Mouse (Mus musculus) MEL (cell line): Measurements from ENCODE around the gene Nde1. TPM values are rescaled to one million over a fixed set of nuclear protein-coding genes. Genes with fewer than 3 reads are reported as not detected.

Experiments used
- DNase-seq: peaks from one replicate; pipeline ENCODE4 v3.0.0; 2011; ENCODE audit warnings: low read depth, low spot score
- H3K27ac ChIP-seq: 2 replicates; pipeline ENCODE4 v1.5.1; 2012; ENCODE audit warnings: low read depth, mild to moderate bottlenecking, control low read depth, low read length, moderate library complexity; ENCODE audit not compliant: control insufficient read depth
- H3K27me3 ChIP-seq, 2 experiments: fragments of 150-350 bp in 1 of 2; sonication (generic) in 1 of 2; 2 replicates each; pipeline ENCODE4 v1.6.1; 2012; ENCODE audit warnings: low read length in 2 of 2, mild to moderate bottlenecking in 2 of 2, improper control_type of control experiment in 1 of 2, moderate library complexity in 1 of 2; ENCODE audit not compliant: insufficient read depth in 2 of 2, control insufficient read depth in 1 of 2
- H3K36me3 ChIP-seq, 2 experiments: 2 replicates each; pipeline ENCODE4 v1.6.1; 2012 to 2014; ENCODE audit warnings: low read length in 2 of 2, improper control_type of control experiment in 1 of 2, inconsistent platforms in 1 of 2, mild to moderate bottlenecking in 1 of 2; ENCODE audit not compliant: insufficient read depth in 2 of 2, control insufficient read depth in 1 of 2
- H3K4me1 ChIP-seq, 2 experiments: fragments of 150-350 bp in 1 of 2; sonication (generic) in 1 of 2; 2 replicates each; pipeline ENCODE4 v1.6.1; 2012; ENCODE audit warnings: low read length in 2 of 2, improper control_type of control experiment in 1 of 2, mild to moderate bottlenecking in 1 of 2; ENCODE audit not compliant: insufficient read depth in 2 of 2, control insufficient read depth in 1 of 2
- H3K4me3 ChIP-seq, 2 experiments: fragments of 150-350 bp in 1 of 2; sonication (generic) in 1 of 2; 2 replicates each; pipeline ENCODE4 v1.5.1; 2012; ENCODE audit warnings: low read depth in 2 of 2, low read length in 2 of 2, mild to moderate bottlenecking in 2 of 2, moderate library complexity in 2 of 2, control low read depth in 1 of 2, improper control_type of control experiment in 1 of 2; ENCODE audit not compliant: control insufficient read depth in 1 of 2, insufficient read depth in 1 of 2
- H3K79me2 ChIP-seq: 2 replicates; pipeline ENCODE4 v1.6.1; 2012; ENCODE audit warnings: mild to moderate bottlenecking, low read length, moderate library complexity; ENCODE audit not compliant: control insufficient read depth, poor library complexity, insufficient read depth
- H3K9ac ChIP-seq: 2 replicates; pipeline ENCODE4 v1.6.1; 2012; ENCODE audit warnings: low read depth, mild to moderate bottlenecking, control low read depth, low read length, moderate library complexity; ENCODE audit not compliant: control insufficient read depth, poor library complexity, severe bottlenecking
- H3K9me3 ChIP-seq: fragments of 150-350 bp; sonication (generic); replicated peaks from 2 replicates; pipeline ENCODE4 v1.6.1; 2012; ENCODE audit warnings: mild to moderate bottlenecking, low read length, improper control_type of control experiment, moderate library complexity; ENCODE audit not compliant: insufficient read depth
- BHLHE40 ChIP-seq: IDR thresholded peaks from 2 replicates; pipeline ENCODE4 v1.6.1; 2012; ENCODE audit warnings: low read depth, mild to moderate bottlenecking, inconsistent platforms, low read length, improper control_type of control experiment, borderline replicate concordance
- CHD2 ChIP-seq: IDR thresholded peaks from 2 replicates; pipeline ENCODE4 v1.6.1; 2011; ENCODE audit warnings: low read length, improper control_type of control experiment
- CTCF ChIP-seq, 3 experiments: IDR thresholded peaks in 2 of 3; conservative IDR thresholded peaks in 1 of 3; 2 replicates each; pipeline ENCODE4 v1.5.1; 2011 to 2012; ENCODE audit warnings: low read length in 3 of 3, low read depth in 2 of 3, mild to moderate bottlenecking in 2 of 3, improper control_type of control experiment in 1 of 3, inconsistent platforms in 1 of 3, mixed read lengths in 1 of 3, moderate library complexity in 1 of 3; ENCODE audit not compliant: control insufficient read depth in 1 of 3, insufficient read depth in 1 of 3, poor library complexity in 1 of 3, severe bottlenecking in 1 of 3
- E2F4 ChIP-seq: IDR thresholded peaks from 2 replicates; pipeline ENCODE4 v1.6.1; 2011; ENCODE audit warnings: low read depth, low read length, improper control_type of control experiment, borderline replicate concordance
- ELF1 ChIP-seq: IDR thresholded peaks from 2 replicates; pipeline ENCODE4 v1.6.1; 2014; ENCODE audit warnings: low read depth, mild to moderate bottlenecking, inconsistent platforms, low read length, improper control_type of control experiment, moderate library complexity
- EP300 ChIP-seq, 2 experiments: IDR thresholded peaks; 2 replicates each; pipeline ENCODE4 v1.6.1; 2011; ENCODE audit warnings: improper control_type of control experiment in 2 of 2, low read length in 2 of 2, low read depth in 1 of 2, mild to moderate bottlenecking in 1 of 2
- GATA1 ChIP-seq: IDR thresholded peaks from 2 replicates; pipeline ENCODE4 v1.6.1; 2011; ENCODE audit warnings: low read depth, low read length, improper control_type of control experiment
- HCFC1 ChIP-seq: IDR thresholded peaks from 2 replicates; pipeline ENCODE4 v1.6.1; 2012; ENCODE audit warnings: low read depth, mild to moderate bottlenecking, inconsistent platforms, low read length, improper control_type of control experiment, moderate library complexity
- JUND ChIP-seq: IDR thresholded peaks from 2 replicates; pipeline ENCODE4 v1.6.1; 2011; ENCODE audit warnings: low read depth, mild to moderate bottlenecking, improper control_type of control experiment, low read length
- KAT2A ChIP-seq: conservative IDR thresholded peaks from 2 replicates; pipeline ENCODE4 v1.6.1; 2012; ENCODE audit warnings: low read depth, low read length, improper control_type of control experiment, inconsistent platforms
- MAX ChIP-seq: IDR thresholded peaks from 2 replicates; pipeline ENCODE4 v1.6.1; 2011; ENCODE audit warnings: low read length, improper control_type of control experiment
- MAZ ChIP-seq: IDR thresholded peaks from 2 replicates; pipeline ENCODE4 v1.6.1; 2012; ENCODE audit warnings: low read depth, mild to moderate bottlenecking, inconsistent platforms, low read length, improper control_type of control experiment
- MYB ChIP-seq: IDR thresholded peaks from 2 replicates; pipeline ENCODE4 v1.6.1; 2011; ENCODE audit warnings: mild to moderate bottlenecking, low read depth, low read length, improper control_type of control experiment
- NELFE ChIP-seq: IDR thresholded peaks from 2 replicates; pipeline ENCODE4 v1.6.1; 2011; ENCODE audit warnings: low read depth, low read length, improper control_type of control experiment
- NRF1 ChIP-seq: IDR thresholded peaks from 2 replicates; pipeline ENCODE4 v1.6.1; 2014; ENCODE audit warnings: low read depth, mild to moderate bottlenecking, inconsistent platforms, low read length, improper control_type of control experiment, moderate library complexity; ENCODE audit not compliant: poor library complexity, insufficient read depth, severe bottlenecking
- POLR2A ChIP-seq, 2 experiments: IDR thresholded peaks; 2 replicates each; pipeline ENCODE4 v1.6.1; 2011 to 2012; ENCODE audit warnings: low read length in 2 of 2, mild to moderate bottlenecking in 2 of 2, control low read depth in 1 of 2, improper control_type of control experiment in 1 of 2, low read depth in 1 of 2, moderate library complexity in 1 of 2; ENCODE audit not compliant: control insufficient read depth in 1 of 2, insufficient read depth in 1 of 2, poor library complexity in 1 of 2
- POLR2AphosphoS2 ChIP-seq: IDR thresholded peaks from 2 replicates; pipeline ENCODE4 v1.6.1; 2011; ENCODE audit warnings: low read length, improper control_type of control experiment
- POLR2AphosphoS5 ChIP-seq: IDR thresholded peaks from 2 replicates; pipeline ENCODE4 v1.6.1; 2012; ENCODE audit warnings: low read depth, borderline replicate concordance, mild to moderate bottlenecking, inconsistent platforms, low read length, moderate library complexity, mixed read lengths
- RAD21 ChIP-seq: IDR thresholded peaks from 2 replicates; pipeline ENCODE4 v1.6.1; 2011; ENCODE audit warnings: mild to moderate bottlenecking, low read depth, low read length, improper control_type of control experiment
- RCOR1 ChIP-seq: IDR thresholded peaks from 2 replicates; pipeline ENCODE4 v1.6.1; 2012; ENCODE audit warnings: low read depth, mild to moderate bottlenecking, inconsistent platforms, low read length, improper control_type of control experiment
- SIN3A ChIP-seq: IDR thresholded peaks from 2 replicates; pipeline ENCODE4 v1.6.1; 2012; ENCODE audit warnings: low read length, improper control_type of control experiment, inconsistent platforms
- SMC3 ChIP-seq: IDR thresholded peaks from 2 replicates; pipeline ENCODE4 v1.6.1; 2011; ENCODE audit warnings: low read depth, low read length, improper control_type of control experiment
- TAL1 ChIP-seq: IDR thresholded peaks from 2 replicates; pipeline ENCODE4 v1.6.1; 2012; ENCODE audit warnings: mild to moderate bottlenecking, inconsistent platforms, low read length, moderate library complexity, mixed read lengths
- TBP ChIP-seq: IDR thresholded peaks from 2 replicates; pipeline ENCODE4 v1.8.0; 2011; ENCODE audit warnings: low read depth, low read length, improper control_type of control experiment
- TCF12 ChIP-seq: IDR thresholded peaks from 2 replicates; pipeline ENCODE4 v1.6.1; 2014; ENCODE audit warnings: low read depth, mild to moderate bottlenecking, inconsistent platforms, low read length, improper control_type of control experiment, moderate library complexity
- UBTF ChIP-seq: IDR thresholded peaks from 2 replicates; pipeline ENCODE4 v1.6.1; 2012; ENCODE audit warnings: low read depth, mild to moderate bottlenecking, inconsistent platforms, low read length, improper control_type of control experiment, moderate library complexity, borderline replicate concordance; ENCODE audit not compliant: insufficient read depth
- USF1 ChIP-seq: IDR thresholded peaks from 2 replicates; pipeline ENCODE4 v1.6.1; 2014; ENCODE audit warnings: low read depth, mild to moderate bottlenecking, inconsistent platforms, low read length, improper control_type of control experiment, moderate library complexity
- ZC3H11A ChIP-seq: IDR thresholded peaks from 2 replicates; pipeline ENCODE4 v1.6.1; 2012; ENCODE audit warnings: low read depth, mild to moderate bottlenecking, inconsistent platforms, low read length, improper control_type of control experiment
- ZKSCAN1 ChIP-seq: IDR thresholded peaks from 2 replicates; pipeline ENCODE4 v1.6.1; 2012; ENCODE audit warnings: low read depth, mild to moderate bottlenecking, inconsistent platforms, low read length, improper control_type of control experiment, moderate library complexity
- ZNF384 ChIP-seq: IDR thresholded peaks from 2 replicates; pipeline ENCODE4 v1.6.1; 2012; ENCODE audit warnings: low read depth, mild to moderate bottlenecking, inconsistent platforms, low read length, improper control_type of control experiment
- polyA plus RNA-seq, 2 experiments: library from polyadenylated mRNA; stranded (reverse) in 1 of 2; unstranded in 1 of 2; fragments of >175 nt in 1 of 2; fragments of >200 nt in 1 of 2; gene quantifications; 2 replicates each; pipeline versions ENCODE4 v1.2.1 to v1.2.4; 2012; ENCODE audit warnings: low replicate concordance in 2 of 2, low read depth in 1 of 2; ENCODE audit not compliant: insufficient read length in 2 of 2, insufficient read depth in 1 of 2, missing spikeins in 1 of 2
- total RNA-seq: library from RNA; depleted of rRNA; stranded (reverse); fragments of 300-350 nt; gene quantifications from 2 replicates; pipeline ENCODE4 v1.2.3, GENCODE M21; 2012

The Nde1 gene
- total and polyA plus RNA-seq, 3 experiments, result 25.8 to 42.5 TPM; not detected in 1

- Histone ChIP-seq H3K79me2 (no peaks in the 10 kb centered on the region), H3K36me3 (peaks cover 0 to 3% of the 10 kb centered on the region in 2 experiments; a peak in 1 of 4 replicates), H3K27me3 (no peaks in the 10 kb centered on the region), H3K9me3 (no peaks in the 10 kb centered on the region), H3K4me3 (no peak overlapping the region)
- TF ChIP-seq HCFC1, result no peak
- no peak for TF ChIP-seq BHLHE40
- TF ChIP-seq, all 39 proteins: peak for 0
- Histone ChIP-seq H3K9ac (no peak overlapping the region), H3K4me1 (no peaks in the 10 kb centered on the region), H3K27ac (no peak overlapping the region)
- no peak for DNase-seq
Measured at GRCm38 (mm10) chr16:14194164-14194950, 31.3 kb downstream of the Nde1 start.

DNA sequence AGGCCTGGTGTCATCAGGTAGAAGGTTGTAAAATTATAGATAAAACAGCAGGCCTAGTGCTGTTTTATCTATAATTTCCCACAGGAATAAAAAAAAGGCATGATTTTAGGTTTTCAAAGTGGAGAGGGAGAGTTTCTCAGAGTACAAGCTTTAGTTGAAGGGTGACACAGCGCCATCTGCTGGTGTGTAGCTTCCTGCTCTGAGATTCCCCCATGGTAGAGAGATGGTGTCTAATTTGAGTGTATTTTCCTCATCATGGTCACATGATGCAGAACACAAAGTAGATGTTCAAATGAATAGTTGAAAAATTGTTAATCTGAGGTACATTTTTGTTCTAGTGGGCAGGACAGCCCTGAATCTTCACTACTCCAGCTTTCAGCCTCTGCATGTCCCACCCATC lies 32.4 kb downstream of the Nde1 start:
- Histone ChIP-seq H3K27me3 (no peaks in the 10 kb centered on the region), H3K4me1 (no peaks in the 10 kb centered on the region), H3K79me2 (no peaks in the 10 kb centered on the region), H3K27ac (no peak overlapping the region), H3K9me3 (no peaks in the 10 kb centered on the region), H3K36me3 (peaks cover 0 to under 1% of the 10 kb centered on the region in 2 experiments; a peak in 1 of 4 replicates), H3K4me3 (no peak overlapping the region), H3K9ac (no peak overlapping the region)
- peak; percentile 76 for DNase-seq
- no peak for TF ChIP-seq TCF12
- TF ChIP-seq POLR2AphosphoS2, result no peak
- TF ChIP-seq JUND, result no peak
- no peak for TF ChIP-seq HCFC1
- no peak for TF ChIP-seq E2F4
- TF ChIP-seq KAT2A, result no peak
- TF ChIP-seq RCOR1, result no peak
- no peak for TF ChIP-seq ZNF384
- TF ChIP-seq CTCF (IDR thresholded peaks at IDR 0.05 in 2 of 3, conservative IDR thresholded peaks at IDR 0.05 in 1 of 3; ENCODE audit: control insufficient read depth in 1 of 3, insufficient read depth in 1 of 3, low read depth in 2 of 3, low read length in 3 of 3, poor library complexity in 1 of 3, severe bottlenecking in 1 of 3), result peak; percentile 81 to 85 (median 84)
- TF ChIP-seq GATA1, result no peak
- TF ChIP-seq SMC3, result peak; percentile 82
- no peak for TF ChIP-seq NELFE
- 0 out of 2 replicates have a peak, but pooled peaks have one; percentile 37 for TF ChIP-seq ELF1
- TF ChIP-seq TBP, result no peak
- TF ChIP-seq EP300 (IDR thresholded peaks at IDR 0.05; ENCODE audit: low read depth in 1 of 2, low read length in 2 of 2), result no peak
- TF ChIP-seq RAD21, result peak; percentile 74
- TF ChIP-seq CHD2, result no peak
- no peak for TF ChIP-seq POLR2A (IDR thresholded peaks at IDR 0.05; ENCODE audit: control insufficient read depth in 1 of 2, insufficient read depth in 1 of 2, low read depth in 1 of 2, low read length in 2 of 2, poor library complexity in 1 of 2)
- TF ChIP-seq ZC3H11A, result peak; percentile 56
- TF ChIP-seq POLR2AphosphoS5, result no peak
- TF ChIP-seq ZKSCAN1, result no peak
- no peak for TF ChIP-seq TAL1
- peak; percentile 70 for TF ChIP-seq USF1
- TF ChIP-seq MYB, result no peak
- TF ChIP-seq UBTF, result no peak
- TF ChIP-seq MAZ, result no peak
- no peak for TF ChIP-seq MAX
- TF ChIP-seq NRF1, result no peak
- no peak for TF ChIP-seq SIN3A
